Mouse (Mus musculus) adrenal gland (tissue): ENCODE measurements around the gene Zbtb8os.

Experiments used
- intact Hi-C: fragments of 180-260 bp; cut with DNase I; formaldehyde crosslinking; loops from one replicate; pipeline ENCODE4 v1.15.1; 2025

Zbtb8os gene

GRCm38 (mm10) chr4:129375000-129375399 is 39.5 kb downstream of the Zbtb8os start:
- intact Hi-C loops = loop anchor here (5.0 kb wide), 1 partner anchor 38 kb away; the partner anchor contains the start of genes Rbbp4 and Zbtb8os

- intact Hi-C loops = loop anchor here (5.0 kb wide), 1 partner anchor 39 kb away; the partner anchor contains the start of genes Rbbp4 and Zbtb8os
Measured at GRCm38 (mm10) chr4:129375821-129376220, 40.3 kb downstream of the Zbtb8os start.

DNA sequence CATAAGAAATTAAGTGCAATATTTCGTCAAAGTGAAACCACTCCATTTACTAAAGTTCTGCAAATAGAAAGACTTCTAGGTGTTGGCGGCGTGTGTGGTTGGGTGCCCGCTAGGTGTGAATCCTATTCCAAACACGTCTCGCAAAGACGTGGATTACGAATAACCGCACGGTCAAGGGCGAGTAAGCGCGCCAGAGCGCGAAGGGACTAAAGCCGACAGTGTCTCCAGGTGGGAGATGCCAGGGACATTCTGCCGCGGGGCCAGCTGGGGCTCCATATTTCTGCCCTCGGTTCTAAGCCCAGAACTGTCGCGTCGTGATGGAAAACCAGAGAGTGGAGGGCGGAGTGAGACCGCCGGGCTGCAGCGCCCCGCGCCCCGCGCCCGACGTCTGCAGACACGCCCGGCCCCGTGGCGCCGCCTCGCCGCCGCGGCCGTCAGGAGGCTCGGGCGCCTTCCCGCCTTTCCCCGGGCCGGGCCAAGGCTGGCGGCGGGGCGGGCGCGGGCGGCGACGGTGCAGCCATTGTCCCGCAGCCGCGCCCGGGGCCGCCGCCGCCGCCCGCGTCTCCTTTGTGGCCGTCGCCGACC is 41.6 kb downstream of the Zbtb8os start:
- intact Hi-C loops = loop anchor here (5.0 kb wide), 1 partner anchor 40 kb away; the partner anchor contains the start of genes Rbbp4 and Zbtb8os

- intact Hi-C loops = loop anchor here (5.0 kb wide), 1 partner anchor 40 kb away; the partner anchor contains the start of genes Rbbp4 and Zbtb8os
Measured at GRCm38 (mm10) chr4:129377601-129378390, 42.3 kb downstream of the Zbtb8os start, which contains the start of gene Zbtb8a. Gene Zbtb8a, minus strand, starts transcription at chr4:129378116.

DNA sequence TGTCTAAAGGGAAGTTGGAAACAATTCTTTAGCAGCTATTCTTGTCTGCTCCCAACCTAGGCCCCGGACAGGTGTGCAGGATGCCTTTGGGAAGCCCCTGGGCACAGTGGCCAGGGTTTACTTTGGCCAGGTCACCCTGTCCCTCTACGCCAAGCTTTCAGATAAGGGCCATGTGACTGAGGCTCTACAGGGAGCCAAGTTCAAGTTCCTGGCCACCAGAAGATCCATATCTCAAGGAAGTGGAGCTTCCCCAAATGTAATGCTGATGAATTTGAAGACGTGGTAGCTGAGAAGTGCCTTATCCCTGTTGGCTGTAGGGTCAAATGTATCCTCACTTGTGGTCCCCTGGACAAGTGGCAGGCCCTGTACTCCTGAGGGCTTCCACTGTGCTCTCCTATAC is 44.3 kb downstream of the Zbtb8os start:
- intact Hi-C loops = loop anchor here (5.0 kb wide), 1 partner anchor 43 kb away; the partner anchor contains the start of genes Rbbp4 and Zbtb8os

DNA sequence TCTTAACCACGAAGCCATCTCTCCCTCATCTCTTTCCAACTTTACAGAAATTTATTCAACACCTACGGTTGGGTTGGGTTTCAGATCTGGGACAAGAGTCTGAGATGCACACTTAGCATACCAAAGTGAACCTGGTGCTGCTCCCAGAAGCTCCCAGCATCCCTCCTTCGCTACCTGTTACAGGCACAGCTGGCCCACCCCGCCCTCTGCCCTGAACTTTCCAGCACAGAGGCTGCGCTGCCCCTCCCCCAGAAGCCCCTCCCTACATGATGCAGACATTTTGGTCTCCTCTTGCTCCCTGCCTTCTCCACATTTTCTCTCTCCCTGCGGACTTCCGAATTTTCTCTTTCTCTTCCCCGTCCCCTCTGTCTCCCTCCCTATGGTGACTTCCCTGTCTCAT is 45.7 kb downstream of the Zbtb8os start:
- intact Hi-C loops = no loop called here

GRCm38 (mm10) chr4:129382029-129382428 is 46.5 kb downstream of the Zbtb8os start:
- intact Hi-C loops = no loop called here

GRCm38 (mm10) chr4:129382488-129382887 is 47.0 kb downstream of the Zbtb8os start:
- intact Hi-C loops = no loop called here

DNA sequence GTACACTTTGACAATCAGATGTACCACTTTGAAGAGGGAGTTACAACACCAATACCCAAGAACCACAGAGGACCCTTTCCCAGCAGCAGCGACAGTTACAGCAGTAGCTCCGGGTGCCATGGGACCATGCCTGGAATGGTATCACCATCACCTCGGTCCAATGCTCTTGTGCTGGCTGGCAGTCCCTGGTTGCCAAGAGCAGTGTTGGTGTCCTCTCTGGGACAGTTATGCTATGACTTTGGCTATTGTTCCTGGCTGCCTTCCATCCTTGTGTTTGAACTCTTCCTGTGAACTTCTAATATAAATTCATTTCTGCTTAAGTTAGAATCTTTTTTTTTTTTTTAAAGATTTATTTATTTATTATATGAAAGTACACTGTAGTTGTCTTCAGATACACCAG is 48.1 kb downstream of the Zbtb8os start:
- intact Hi-C loops = no loop called here

- intact Hi-C loops = no loop called here
Measured at GRCm38 (mm10) chr4:129384440-129384839, 48.9 kb downstream of the Zbtb8os start.

DNA sequence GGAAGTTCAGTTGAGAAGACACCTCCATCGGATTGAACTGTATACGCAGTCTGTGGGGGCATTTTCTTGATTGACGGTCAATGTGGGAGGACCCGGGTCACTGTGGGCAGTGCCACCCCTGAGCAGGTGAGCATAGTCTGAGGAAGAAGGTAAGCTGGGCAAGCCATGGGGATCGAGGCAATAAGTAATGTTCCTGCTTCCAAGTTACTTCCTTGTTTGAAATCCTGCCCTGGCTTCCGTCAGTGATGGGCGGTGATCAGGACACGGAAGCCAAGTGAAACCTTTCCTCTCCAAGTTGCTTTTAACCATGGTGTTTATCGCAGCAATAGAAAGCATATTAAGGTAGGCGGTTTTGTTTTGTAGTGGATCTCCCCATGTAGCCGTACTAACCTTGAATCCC is 50.2 kb downstream of the Zbtb8os start:
- intact Hi-C loops = no loop called here

GRCm38 (mm10) chr4:129386269-129386946 is 50.9 kb downstream of the Zbtb8os start:
- intact Hi-C loops = no loop called here

- intact Hi-C loops = no loop called here
Measured at GRCm38 (mm10) chr4:129386989-129387388, 51.5 kb downstream of the Zbtb8os start.

DNA sequence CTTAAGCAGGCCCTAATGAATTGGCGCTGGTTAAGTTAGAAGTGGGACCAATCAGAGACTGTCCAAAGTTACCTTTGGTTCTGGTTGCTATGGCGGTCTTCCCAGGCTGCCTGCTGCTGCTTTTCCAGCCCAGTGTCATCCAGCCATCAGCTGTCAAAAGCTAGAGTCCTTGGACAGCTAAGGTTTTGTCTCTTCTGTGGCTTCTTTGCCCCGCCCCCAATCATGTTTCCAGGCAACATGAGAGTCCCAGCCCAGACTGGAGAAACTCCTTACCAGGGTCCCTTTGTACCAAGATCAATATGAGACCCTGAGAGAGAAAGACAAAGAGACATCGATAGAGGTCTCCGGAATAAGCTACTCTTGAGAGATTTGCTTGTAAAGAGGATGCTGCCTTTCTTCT is 52.9 kb downstream of the Zbtb8os start:
- intact Hi-C loops = no loop called here

GRCm38 (mm10) chr4:129390216-129390743 is 54.8 kb downstream of the Zbtb8os start:
- intact Hi-C loops = no loop called here

GRCm38 (mm10) chr4:129390936-129391557 is 55.6 kb downstream of the Zbtb8os start:
- intact Hi-C loops = no loop called here

DNA sequence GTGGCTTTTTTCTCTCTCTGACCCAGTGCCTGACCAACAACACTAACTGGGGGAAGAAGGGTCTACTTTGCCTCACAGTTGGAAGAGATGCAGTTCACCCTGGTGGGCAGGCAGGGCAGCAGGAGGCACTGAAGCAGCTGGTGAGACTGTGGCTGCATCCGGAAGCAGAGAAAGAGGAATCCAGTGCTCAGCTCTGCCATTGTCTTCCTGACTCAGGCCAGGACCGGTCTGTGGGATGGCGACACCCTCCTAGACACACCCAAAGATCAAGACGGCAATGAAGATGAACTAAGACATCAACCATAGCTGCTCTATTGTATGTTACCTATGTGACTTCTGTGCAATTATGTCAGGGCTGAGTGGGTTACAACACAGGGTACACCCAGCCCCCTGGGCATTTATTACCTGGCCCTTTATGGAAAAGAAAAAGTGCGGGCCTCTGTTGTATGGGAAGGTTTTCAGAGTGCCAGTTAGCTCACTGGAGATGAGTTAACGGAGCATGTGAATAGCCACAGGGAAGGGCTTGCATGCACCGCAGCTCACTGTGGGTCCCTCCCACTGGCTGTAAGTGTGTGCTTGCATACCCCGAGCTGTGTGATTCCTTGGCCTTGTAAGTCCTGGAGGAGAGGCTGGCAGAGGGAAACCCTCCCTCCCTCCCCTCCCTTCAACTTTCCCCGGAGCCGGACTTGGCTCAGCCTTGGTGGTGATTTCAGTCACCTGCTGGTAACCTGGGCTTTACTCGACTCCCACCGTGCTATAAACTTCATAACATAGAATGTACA is 58.8 kb downstream of the Zbtb8os start:
- intact Hi-C loops = no loop called here

DNA sequence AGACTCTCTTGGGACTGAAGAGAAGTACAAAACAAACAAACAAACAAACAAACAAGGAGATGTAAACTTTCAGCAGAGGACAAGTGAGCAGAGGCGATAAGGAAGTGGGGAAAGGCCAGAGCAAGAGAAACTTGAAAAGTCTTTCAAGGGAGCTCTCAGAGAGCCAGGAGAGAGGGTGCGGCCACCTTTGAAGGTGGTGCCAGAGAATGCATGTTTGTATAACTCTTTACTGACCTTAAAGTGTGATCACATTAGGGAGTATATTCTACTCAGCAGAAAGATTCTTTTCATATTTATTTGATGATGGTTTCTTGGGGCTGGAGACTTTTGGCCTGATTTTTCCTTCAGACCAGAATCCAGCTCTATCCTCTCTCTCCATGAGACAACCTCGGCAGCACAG is 61.5 kb downstream of the Zbtb8os start:
- intact Hi-C loops = no loop called here

GRCm38 (mm10) chr4:129399813-129400212 is 64.3 kb downstream of the Zbtb8os start:
- intact Hi-C loops = no loop called here
